Mouse (Mus musculus): ENCODE results near the gene Skap1.

- TF ChIP-seq POLR2A (IDR thresholded peaks at IDR 0.05; ENCODE audit: borderline replicate concordance, insufficient read depth, low read length) (no peak), CTCF (IDR thresholded peaks at IDR 0.05; ENCODE audit: borderline replicate concordance, insufficient read depth, low read depth, low read length) (no peak)
Observed at GRCm38 (mm10) chr11:96768240-96768639, 303.8 kb downstream of the Skap1 start.
